Mouse (Mus musculus) naive thymus-derived CD4-positive, alpha-beta T cell, adult 5 months (primary cell): ENCODE data around the gene Olfr517. TPM values are rescaled to one million over a fixed set of nuclear protein-coding genes. Genes with fewer than 3 reads are reported as not detected.

Source experiments
- polyA plus RNA-seq: library from polyadenylated mRNA; unstranded; fragments of 100-300 nt; shearing (Covaris generic); gene quantifications from one replicate; pipeline ENCODE4 v1.2.1, GENCODE M21; 2017

Gene Olfr517
- polyA plus RNA-seq = not detected

DNA sequence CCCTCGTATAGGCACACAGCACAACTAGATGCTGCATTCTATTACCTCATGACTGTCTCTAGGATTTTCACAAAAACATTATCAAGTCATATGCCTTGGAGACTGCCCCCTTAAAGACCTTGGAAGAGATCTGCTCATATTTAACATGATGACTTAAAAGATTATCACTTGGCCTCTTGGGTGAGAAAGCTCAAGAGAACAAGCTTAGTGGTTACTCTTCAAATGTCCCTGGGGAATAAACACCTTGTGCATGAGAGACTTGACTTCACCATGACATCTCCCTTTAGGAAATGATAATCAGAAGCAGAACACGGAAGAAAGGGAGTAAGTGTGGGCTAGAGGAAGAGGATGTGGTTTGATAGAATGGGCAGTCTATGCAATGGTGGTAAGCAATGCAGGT is at the start of gene Olfr517:
Gene Olfr517, minus strand, starts transcription at position 101 of the 400 bp plus-strand sequence.

GRCm38 (mm10) chr7:108894320-108894719 is 22.1 kb upstream of the Olfr517 start, which contains the start of gene Olfr519:
Gene Olfr519, minus strand, starts transcription at chr7:108894420.

DNA sequence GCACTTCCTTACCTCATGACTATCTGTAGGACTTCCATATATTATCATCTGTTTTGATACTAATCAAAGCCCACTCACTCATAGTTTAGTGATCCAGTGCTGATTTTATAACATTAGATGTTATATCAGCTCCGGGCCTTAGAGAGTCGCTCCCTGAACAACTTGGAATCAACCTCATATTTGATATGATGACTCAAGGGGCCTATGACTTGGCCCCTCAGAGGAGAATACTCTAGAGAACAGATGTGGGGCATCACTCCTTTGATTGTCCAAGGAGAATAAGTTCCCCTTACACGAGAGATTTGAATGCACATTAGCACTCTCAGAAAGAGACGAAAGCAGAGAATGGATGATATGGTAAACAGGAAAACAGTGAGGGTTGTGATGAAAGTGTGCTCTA is 12.7 kb upstream of the Olfr517 start, which contains the start of gene Olfr518:
Gene Olfr518, minus strand, starts transcription at position 101 of the 400 bp plus-strand sequence.

GRCm38 (mm10) chr7:108850429-108850828 is 21.8 kb downstream of the Olfr517 start, which contains the start of gene Olfr516:
Gene Olfr516, minus strand, starts transcription at chr7:108850529.

GRCm38 (mm10) chr7:108825897-108826296 is 46.3 kb downstream of the Olfr517 start, which contains the start of gene Olfr514:
Gene Olfr514, minus strand, starts transcription at chr7:108825997.

Other genes with a start within 250 kb of the Olfr517 start
- not detected for gene Olfr508, start 242.4 kb downstream of the Olfr517 start, polyA plus RNA-seq
- gene Olfr509, start 220.5 kb downstream of the Olfr517 start, polyA plus RNA-seq = not detected
- not detected for gene Olfr510, start 206.0 kb downstream of the Olfr517 start, polyA plus RNA-seq
- gene Olfr512, start 159.1 kb downstream of the Olfr517 start, polyA plus RNA-seq = not detected
- not detected for gene Olfr513, start 121.4 kb downstream of the Olfr517 start, polyA plus RNA-seq
- not detected for gene Olfr514, start 46.4 kb downstream of the Olfr517 start, polyA plus RNA-seq
- gene Olfr516, start 21.9 kb downstream of the Olfr517 start, polyA plus RNA-seq = not detected
- gene Olfr518, start 12.6 kb upstream of the Olfr517 start, polyA plus RNA-seq = not detected
- gene Olfr519, start 22.0 kb upstream of the Olfr517 start, polyA plus RNA-seq = not detected
- not detected for gene Nlrp10, start 57.8 kb upstream of the Olfr517 start, polyA plus RNA-seq
- 159 TPM for gene Eif3f, start 62.0 kb upstream of the Olfr517 start, polyA plus RNA-seq
- not detected for gene Tub, start 78.0 kb upstream of the Olfr517 start, polyA plus RNA-seq
- gene Ric3, start 211.0 kb upstream of the Olfr517 start, polyA plus RNA-seq = 0.17 TPM